Mouse (Mus musculus) CH12.LX (cell line): ENCODE results near the gene Pmvk.
A peak's percentile ranks its signal among the peaks of the same experiment; 100 is the strongest.

ENCODE experiments used
- CTCF ChIP-seq, 2 experiments: IDR thresholded peaks in 1 of 2; conservative IDR thresholded peaks in 1 of 2; 2 replicates each; pipeline ENCODE4 v1.5.1; 2011 to 2012; ENCODE audit warnings: low read depth in 2 of 2, low read length in 2 of 2, improper control_type of control experiment in 1 of 2, inconsistent platforms in 1 of 2, mild to moderate bottlenecking in 1 of 2, moderate library complexity in 1 of 2
- MAFK ChIP-seq: IDR thresholded peaks from 2 replicates; pipeline ENCODE4 v1.6.1; 2011; ENCODE audit warnings: low read length, improper control_type of control experiment; ENCODE audit not compliant: insufficient replicate concordance
- MAX ChIP-seq: IDR thresholded peaks from 2 replicates; pipeline ENCODE4 v1.6.1; 2011; ENCODE audit warnings: low read length, improper control_type of control experiment
- RAD21 ChIP-seq: IDR thresholded peaks from 2 replicates; pipeline ENCODE4 v1.6.1; 2011; ENCODE audit warnings: low read depth, mild to moderate bottlenecking, low read length, improper control_type of control experiment, moderate library complexity
- ZC3H11A ChIP-seq: IDR thresholded peaks from 2 replicates; pipeline ENCODE4 v1.6.1; 2012; ENCODE audit warnings: low read depth, mild to moderate bottlenecking, inconsistent platforms, low read length, improper control_type of control experiment

- TF ChIP-seq CTCF (conservative IDR thresholded peaks at IDR 0.05 in 1 of 2, IDR thresholded peaks at IDR 0.05 in 1 of 2; ENCODE audit: low read depth in 2 of 2, low read length in 2 of 2) (no peak), ZC3H11A (no peak), MAFK (no peak), MAX (peak; percentile 27; the same call in 1 of the 2 replicates), RAD21 (no peak)
Observed at GRCm38 (mm10) chr3:89482249-89482648, 27.9 kb downstream of the Pmvk start.
